Mouse (Mus musculus) myocyte (in vitro differentiated cells): ENCODE data around the gene Gdf7. TPM values are rescaled to one million over a fixed set of nuclear protein-coding genes. Genes with fewer than 3 reads are reported as not detected.

ENCODE experiments used
- H3K27me3 ChIP-seq: one replicate; pipeline ENCODE4 v1.6.1; 2011; ENCODE audit not compliant: control insufficient read depth, insufficient read depth, insufficient read length
- H3K36me3 ChIP-seq: one replicate; pipeline ENCODE4 v1.6.1; 2011; ENCODE audit not compliant: control insufficient read depth, insufficient read depth
- H3K4me2 ChIP-seq: one replicate; pipeline ENCODE4 v1.6.1; 2011; ENCODE audit warnings: low read depth, control low read depth
- H3K4me3 ChIP-seq: one replicate; pipeline ENCODE4 v1.5.1; 2011; ENCODE audit warnings: mild to moderate bottlenecking, control low read depth, moderate library complexity
- H3K79me2 ChIP-seq: one replicate; pipeline ENCODE4 v1.6.1; 2011; ENCODE audit not compliant: control insufficient read depth, insufficient read depth
- H3ac ChIP-seq: one replicate; pipeline ENCODE4 v1.6.1; 2011; ENCODE audit not compliant: control insufficient read depth, insufficient read length
- CEBPB ChIP-seq: IDR thresholded peaks from 2 replicates; pipeline ENCODE4 v1.6.1; 2011; ENCODE audit warnings: mild to moderate bottlenecking, moderate library complexity; ENCODE audit not compliant: poor library complexity, insufficient read depth, severe bottlenecking
- E2F4 ChIP-seq: IDR thresholded peaks from one replicate; pipeline ENCODE4 v1.6.1; 2011; ENCODE audit warnings: mild to moderate bottlenecking, control low read depth, moderate library complexity; ENCODE audit not compliant: insufficient read depth
- MAX ChIP-seq: IDR thresholded peaks from one replicate; pipeline ENCODE4 v1.6.1; 2011; ENCODE audit warnings: low read depth, mild to moderate bottlenecking, control low read depth
- MYOD1 ChIP-seq, 3 experiments: IDR thresholded peaks; one replicate each; pipeline ENCODE4 v1.6.1; 2011; ENCODE audit warnings: control low read depth in 2 of 3, low read depth in 2 of 3, mild to moderate bottlenecking in 2 of 3, moderate library complexity in 1 of 3; ENCODE audit not compliant: insufficient read length in 2 of 3, control insufficient read depth in 1 of 3
- MYOG ChIP-seq, 3 experiments: IDR thresholded peaks; one replicate each; pipeline ENCODE4 v1.6.1; 2011; ENCODE audit warnings: control low read depth in 2 of 3, low read depth in 2 of 3, mild to moderate bottlenecking in 2 of 3; ENCODE audit not compliant: insufficient read length in 2 of 3, control insufficient read depth in 1 of 3, insufficient read depth in 1 of 3
- POLR2A ChIP-seq: IDR thresholded peaks from one replicate; pipeline ENCODE4 v1.6.1; 2011; ENCODE audit warnings: low read depth, mild to moderate bottlenecking, control low read depth, moderate library complexity; ENCODE audit not compliant: insufficient read length
- POLR2AphosphoS2 ChIP-seq: IDR thresholded peaks from one replicate; pipeline ENCODE4 v1.6.1; 2011; ENCODE audit warnings: low read depth, control low read depth; ENCODE audit not compliant: insufficient read length
- REST ChIP-seq: IDR thresholded peaks from one replicate; pipeline ENCODE4 v1.6.1; 2011; ENCODE audit warnings: mild to moderate bottlenecking, control low read depth, moderate library complexity; ENCODE audit not compliant: insufficient read depth, insufficient read length
- SRF ChIP-seq: IDR thresholded peaks from one replicate; pipeline ENCODE4 v1.6.1; 2011; ENCODE audit warnings: low read depth; ENCODE audit not compliant: control insufficient read depth, insufficient read length
- TCF12 ChIP-seq: IDR thresholded peaks from one replicate; pipeline ENCODE4 v1.6.1; 2011; ENCODE audit warnings: mild to moderate bottlenecking, control low read depth; ENCODE audit not compliant: poor library complexity, insufficient read depth, severe bottlenecking
- TCF3 ChIP-seq: IDR thresholded peaks from one replicate; pipeline ENCODE4 v1.6.1; 2011; ENCODE audit warnings: low read depth, control low read depth; ENCODE audit not compliant: insufficient read length
- USF1 ChIP-seq: IDR thresholded peaks from one replicate; pipeline ENCODE4 v1.6.1; 2011; ENCODE audit warnings: low read depth, mild to moderate bottlenecking, control low read depth, moderate library complexity
- polyA plus RNA-seq: library from polyadenylated mRNA; unstranded; fragments of >200 nt; fragmentation: generic; extraction: Trizol; gene quantifications from one replicate; pipeline ENCODE4 v1.2.1, GENCODE M21; 2012; ENCODE audit warnings: missing spikeins

Gene Gdf7
- polyA plus RNA-seq, 1 experiment: 0.07 TPM

GRCm38 (mm10) chr12:8337286-8338060, 35.7 kb upstream of the Gdf7 start:
- Histone ChIP-seq H3K4me3 (no peak overlapping the region), H3ac (no peak overlapping the region), H3K27me3 (no peaks in the 10 kb centered on the region), H3K4me2 (no peak overlapping the region), H3K79me2 (no peaks in the 10 kb centered on the region), H3K36me3 (peaks cover 16% of the 10 kb centered on the region)
- TF ChIP-seq REST (no peak), POLR2A (no peak), CEBPB (no peak), MYOG (IDR thresholded peaks at IDR 0.05; ENCODE audit: control insufficient read depth in 1 of 3, insufficient read depth in 1 of 3, insufficient read length in 2 of 3, low read depth in 2 of 3) (no peak), TCF12 (no peak), E2F4 (no peak), MAX (no peak), POLR2AphosphoS2 (no peak), TCF3 (no peak), MYOD1 (IDR thresholded peaks at IDR 0.05; ENCODE audit: control insufficient read depth in 1 of 3, insufficient read length in 2 of 3, low read depth in 2 of 3) (no peak), SRF (no peak), USF1 (no peak)

- Histone ChIP-seq H3K79me2 (no peaks in the 10 kb centered on the region), H3K36me3 (peaks cover 16% of the 10 kb centered on the region), H3K27me3 (no peaks in the 10 kb centered on the region), H3K4me3 (no peak overlapping the region), H3K4me2 (no peak overlapping the region), H3ac (no peak overlapping the region)
- TF ChIP-seq TCF3: no peak
- TF ChIP-seq MAX: no peak
- TF ChIP-seq MYOD1 (IDR thresholded peaks at IDR 0.05; ENCODE audit: control insufficient read depth in 1 of 3, insufficient read length in 2 of 3, low read depth in 2 of 3): no peak
- TF ChIP-seq MYOG (IDR thresholded peaks at IDR 0.05; ENCODE audit: control insufficient read depth in 1 of 3, insufficient read depth in 1 of 3, insufficient read length in 2 of 3, low read depth in 2 of 3): no peak
- no peak for TF ChIP-seq POLR2AphosphoS2
- no peak for TF ChIP-seq TCF12
- TF ChIP-seq POLR2A: no peak
These were observed 35.0 kb upstream of the Gdf7 start for GRCm38 (mm10) chr12:8336601-8337285.

- TF ChIP-seq USF1: no peak
- no peak for TF ChIP-seq MYOG (IDR thresholded peaks at IDR 0.05; ENCODE audit: control insufficient read depth in 1 of 3, insufficient read depth in 1 of 3, insufficient read length in 2 of 3, low read depth in 2 of 3)
- no peak for TF ChIP-seq REST
- H3K79me2 ChIP-seq: no peaks in the 10 kb centered on the region
- no peak overlapping the region for H3ac ChIP-seq
- H3K36me3 ChIP-seq: peaks cover 12% of the 10 kb centered on the region
- no peak overlapping the region for H3K4me2 ChIP-seq
- no peak overlapping the region for H3K4me3 ChIP-seq
- H3K27me3 ChIP-seq: no peaks in the 10 kb centered on the region
These were observed 33.7 kb upstream of the Gdf7 start for GRCm38 (mm10) chr12:8335503-8335902.

- Histone ChIP-seq H3K36me3 (peaks cover 9% of the 10 kb centered on the region), H3ac (no peak overlapping the region), H3K27me3 (no peaks in the 10 kb centered on the region), H3K79me2 (no peaks in the 10 kb centered on the region), H3K4me2 (no peak overlapping the region), H3K4me3 (no peak overlapping the region)
- no peak for TF ChIP-seq USF1
- TF ChIP-seq MYOD1 (IDR thresholded peaks at IDR 0.05; ENCODE audit: control insufficient read depth in 1 of 3, insufficient read length in 2 of 3, low read depth in 2 of 3): no peak
- no peak for TF ChIP-seq E2F4
- no peak for TF ChIP-seq POLR2AphosphoS2
- no peak for TF ChIP-seq POLR2A
- TF ChIP-seq SRF: no peak
- no peak for TF ChIP-seq MAX
- TF ChIP-seq TCF12: no peak
- no peak for TF ChIP-seq REST
- no peak for TF ChIP-seq TCF3
- TF ChIP-seq MYOG (IDR thresholded peaks at IDR 0.05; ENCODE audit: control insufficient read depth in 1 of 3, insufficient read depth in 1 of 3, insufficient read length in 2 of 3, low read depth in 2 of 3): no peak
- TF ChIP-seq CEBPB: no peak
These were observed 32.5 kb upstream of the Gdf7 start for GRCm38 (mm10) chr12:8334261-8334660.

GRCm38 (mm10) chr12:8333617-8334016, 31.9 kb upstream of the Gdf7 start:
- Histone ChIP-seq H3ac (no peak overlapping the region), H3K4me3 (no peak overlapping the region), H3K4me2 (no peak overlapping the region), H3K79me2 (no peaks in the 10 kb centered on the region), H3K27me3 (no peaks in the 10 kb centered on the region), H3K36me3 (peaks cover 9% of the 10 kb centered on the region)
- TF ChIP-seq USF1: no peak
- no peak for TF ChIP-seq MYOD1 (IDR thresholded peaks at IDR 0.05; ENCODE audit: control insufficient read depth in 1 of 3, insufficient read length in 2 of 3, low read depth in 2 of 3)
- TF ChIP-seq E2F4: no peak
- no peak for TF ChIP-seq TCF12
- no peak for TF ChIP-seq MYOG (IDR thresholded peaks at IDR 0.05; ENCODE audit: control insufficient read depth in 1 of 3, insufficient read depth in 1 of 3, insufficient read length in 2 of 3, low read depth in 2 of 3)
- TF ChIP-seq POLR2AphosphoS2: no peak
- no peak for TF ChIP-seq SRF
- no peak for TF ChIP-seq REST
- no peak for TF ChIP-seq POLR2A
- TF ChIP-seq TCF3: no peak
- TF ChIP-seq MAX: no peak
- TF ChIP-seq CEBPB: no peak
